Mouse (Mus musculus): ENCODE results near the gene S100a16. TPM values are rescaled to one million over a fixed set of nuclear protein-coding genes. Genes with fewer than 3 reads are reported as not detected.

The S100a16 gene
- total RNA-seq, 2 experiments from 2014 or later, result 64.0 to 66.5 TPM

DNA sequence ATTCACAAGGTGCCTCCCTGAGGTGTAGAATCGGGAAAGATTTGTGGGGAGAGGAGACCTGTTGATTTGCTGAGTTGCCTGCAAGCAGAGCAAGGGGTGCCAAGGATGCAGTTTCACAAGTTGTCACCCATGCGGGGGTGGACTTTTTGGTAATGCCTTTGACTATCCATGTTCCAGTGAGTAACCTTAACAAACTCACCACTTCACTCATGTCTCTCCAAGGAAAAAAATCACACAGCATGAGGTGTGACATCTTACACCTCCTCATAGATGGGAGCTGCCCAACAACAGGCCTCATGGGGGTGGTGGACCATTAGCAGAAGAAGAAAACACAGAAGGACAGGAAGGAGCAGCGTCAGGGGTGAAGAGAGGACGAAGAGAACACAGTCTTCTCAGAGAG lies 45.5 kb downstream of the S100a16 start:
- no peak for DNase-seq
- intact Hi-C loops (cut with DNase I), result loop anchor here (5.0 kb wide), 1 partner anchor 40 kb away; no protein-coding TSS in a partner anchor

DNA sequence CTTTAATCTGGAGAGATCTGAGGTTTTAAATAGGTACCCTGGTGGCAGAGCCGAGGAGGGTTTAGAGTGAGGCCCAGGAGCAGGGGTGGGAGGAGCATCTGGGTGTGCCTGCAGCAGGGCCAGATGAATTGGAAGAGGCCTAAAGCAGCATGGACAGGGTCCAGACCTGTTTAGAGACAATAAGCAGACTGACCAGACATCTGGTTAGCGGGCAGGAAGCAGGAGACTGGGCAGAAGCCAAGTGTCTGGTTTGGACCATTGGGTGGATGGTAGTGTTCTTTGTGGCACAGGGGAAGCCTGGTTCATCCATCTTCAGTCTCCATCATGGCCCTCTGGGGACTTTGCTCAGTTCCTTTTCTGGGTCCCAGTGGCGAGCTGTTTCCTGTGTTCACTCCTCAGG lies 46.8 kb downstream of the S100a16 start:
- intact Hi-C loops (cut with DNase I), result loop anchor here (2.0 to 5.0 kb wide), 3 partner anchors 42 to 69 kb away; no protein-coding TSS in a partner anchor
- peak; percentile 39 to 41 for DNase-seq

DNA sequence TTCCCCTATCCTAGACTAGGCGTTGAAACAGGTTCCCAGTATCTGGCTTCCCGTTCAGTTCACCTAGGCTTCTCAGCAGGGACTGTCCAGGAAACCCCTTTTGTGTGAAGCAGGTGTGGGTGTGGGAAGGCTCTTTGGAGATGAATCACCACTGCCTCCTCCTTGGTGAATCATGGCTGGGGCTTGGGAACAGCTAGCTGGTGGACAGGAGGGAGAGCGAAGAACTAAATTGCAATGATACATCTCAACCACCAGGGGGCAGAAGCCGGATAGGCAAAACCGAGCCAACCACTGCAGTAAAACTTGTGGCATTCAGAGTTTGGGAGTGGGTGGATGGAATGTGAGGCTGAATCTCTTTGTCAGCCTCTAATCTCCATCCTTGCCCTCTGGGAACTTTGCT lies 48.5 kb downstream of the S100a16 start:
- DNase-seq, result peak; percentile 60 to 75
- intact Hi-C loops (cut with DNase I), result loop anchor here (1.0 to 2.0 kb wide), 3 partner anchors 30 to 67 kb away; no protein-coding TSS in a partner anchor

DNA sequence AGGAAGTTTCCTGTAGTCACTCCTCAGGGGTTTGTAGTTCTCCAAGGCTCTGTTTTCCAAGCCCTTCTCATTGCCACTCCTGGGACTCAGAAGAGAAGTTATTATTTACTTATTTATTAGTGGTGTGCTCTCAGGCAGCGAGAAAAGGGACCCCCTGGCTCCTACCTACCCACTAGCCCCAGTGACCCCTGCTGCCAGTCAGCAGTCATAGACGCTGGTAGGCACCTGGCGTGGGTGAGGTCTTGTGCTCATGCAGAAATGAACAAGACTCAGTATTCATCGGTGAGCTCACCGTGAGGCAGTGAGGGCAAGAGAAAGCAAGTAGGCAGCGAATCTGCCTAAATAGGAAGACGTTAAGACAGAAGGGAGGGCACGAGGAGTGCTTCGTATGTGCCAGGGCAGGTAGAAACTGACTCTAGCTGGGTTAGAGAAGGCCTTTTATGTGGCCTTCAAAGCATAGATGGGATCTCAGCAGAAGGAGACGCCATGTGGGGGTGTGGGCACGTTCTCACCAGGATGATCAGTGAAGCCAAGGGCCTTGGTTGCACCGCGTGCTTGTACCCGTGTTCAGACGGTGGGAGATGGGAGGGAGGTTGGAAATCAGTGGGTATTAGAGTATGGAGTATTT lies 49.1 kb downstream of the S100a16 start:
- intact Hi-C loops (cut with DNase I), result no loop called here
- no peak for DNase-seq

DNA sequence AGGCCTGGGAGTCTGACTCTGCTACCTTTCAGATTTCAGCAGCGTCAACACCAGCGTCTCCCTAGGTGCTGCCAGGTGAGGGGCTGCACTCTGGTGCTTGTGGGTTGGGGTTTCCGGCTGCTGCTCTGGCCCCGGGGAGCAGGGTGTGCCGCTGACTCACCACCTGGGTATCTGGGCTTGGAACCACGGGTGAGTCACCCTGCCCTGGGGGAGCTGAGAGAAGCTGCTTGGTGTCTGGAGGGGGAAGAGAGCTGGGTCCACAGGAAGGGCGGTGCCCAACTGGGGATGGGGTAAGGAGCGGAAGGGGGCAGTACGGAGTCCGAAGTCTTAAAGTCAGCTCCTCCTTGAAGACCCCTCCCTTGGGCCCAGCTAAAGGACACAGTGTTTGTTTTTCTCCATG lies 49.9 kb downstream of the S100a16 start:
- DNase-seq, result peak; percentile 68 to 75
- intact Hi-C loops (cut with DNase I), result no loop called here

DNA sequence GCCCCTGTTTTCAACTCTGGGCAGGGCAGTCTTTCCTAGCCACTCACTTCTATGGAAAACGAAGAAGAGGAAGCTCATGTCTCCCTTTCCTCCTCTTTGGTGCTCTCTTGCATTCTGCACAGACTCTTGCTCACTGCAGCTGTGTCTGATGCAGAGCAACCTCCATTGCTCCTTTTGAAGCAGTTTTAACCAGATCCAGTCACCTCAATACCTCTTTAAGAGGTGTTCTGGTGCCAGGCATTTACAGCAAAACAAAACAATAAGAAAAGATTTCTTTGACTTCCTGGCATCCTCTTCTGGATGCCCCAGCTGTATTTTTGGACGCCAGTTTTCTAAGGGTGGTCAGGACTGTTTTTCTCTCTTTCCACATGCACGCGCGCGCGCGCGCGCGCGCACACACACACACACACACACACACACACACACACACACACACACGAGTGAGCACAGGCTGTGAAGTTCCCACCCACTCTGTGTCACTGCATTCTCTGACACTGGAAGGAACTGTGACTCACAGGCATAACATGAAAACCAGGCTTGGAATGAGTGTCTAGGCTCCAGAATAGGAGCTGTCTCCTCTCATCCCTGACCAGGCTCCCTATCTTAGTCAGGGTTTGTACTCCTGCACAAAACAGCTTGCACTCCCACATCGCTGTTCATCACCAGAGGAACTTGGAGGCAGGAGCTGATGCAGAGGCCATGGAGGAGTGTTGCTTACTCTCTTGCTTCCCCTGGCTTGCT lies 50.5 kb downstream of the S100a16 start:
- DNase-seq, result no peak
- intact Hi-C loops (cut with DNase I), result no loop called here

DNA sequence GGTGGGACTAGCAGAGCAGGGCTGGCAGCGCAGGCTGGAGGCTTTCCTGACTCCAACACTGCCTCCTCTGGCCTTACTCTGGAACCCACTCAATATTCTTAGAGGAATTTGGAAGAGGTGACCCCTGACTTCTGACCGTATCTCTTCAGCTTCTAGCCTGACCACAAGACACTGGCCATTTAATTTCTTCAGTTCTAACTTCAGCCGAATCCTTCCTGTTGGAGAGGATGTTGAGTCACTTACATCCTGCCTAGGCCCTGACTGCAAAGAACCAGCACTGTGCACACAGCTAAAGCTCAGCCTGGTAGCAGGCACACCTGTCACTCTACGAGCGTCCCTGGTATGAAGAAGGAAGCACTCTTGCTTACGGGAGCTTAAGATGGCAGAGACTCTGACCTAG lies 52.3 kb downstream of the S100a16 start:
- no peak for DNase-seq
- intact Hi-C loops (cut with DNase I), result no loop called here

DNA sequence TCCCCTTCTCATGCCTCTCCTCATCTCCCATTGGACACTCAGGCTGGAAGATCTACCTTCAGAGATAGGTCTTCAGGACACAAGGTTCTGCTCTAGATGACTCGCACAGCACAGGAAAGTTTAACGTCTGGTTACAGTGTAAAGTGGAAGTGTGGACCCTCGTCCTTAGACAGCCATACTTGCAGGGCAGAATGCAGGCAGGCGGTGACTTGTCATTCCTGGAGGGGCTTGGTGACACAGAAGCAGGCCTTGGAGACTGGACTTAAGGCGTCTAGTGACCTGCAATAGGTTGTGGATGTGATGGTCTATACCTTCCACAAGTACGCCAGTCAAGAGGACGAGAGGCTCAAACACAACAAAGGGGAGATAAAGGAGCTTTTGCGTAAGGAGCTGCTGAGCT lies 52.9 kb downstream of the S100a16 start, which contains the start of gene S100a2:
S100a2 (plus strand) TSS at position 301 of the 400 bp plus-strand sequence.
- intact Hi-C loops (cut with DNase I), result no loop called here
- DNase-seq, result no peak

Other genes with a start within 250 kb of the S100a16 start
- 10 to 100 TPM; 50.1 to 50.7 TPM for gene Gatad2b, start 244.1 kb upstream of the S100a16 start, total RNA-seq (2021)
- gene Slc27a3, start 147.3 kb upstream of the S100a16 start, total RNA-seq (2021), result under 1 TPM; 0.54 to 1.00 TPM
- gene Ints3, start 103.6 kb upstream of the S100a16 start, total RNA-seq (2021), result 10 to 100 TPM; 23.7 to 27.9 TPM
- gene Npr1, start 71.4 kb upstream of the S100a16 start, total RNA-seq (2021), result 10 to 100 TPM; 19.9 to 21.3 TPM
- 10 to 100 TPM; 29.6 to 32.2 TPM for gene Ilf2, start 61.1 kb upstream of the S100a16 start, total RNA-seq (2021)
- gene Snapin, start 46.2 kb upstream of the S100a16 start, total RNA-seq (2021), result 10 to 100 TPM; 61.0 to 71.3 TPM
- 100 to 1,000 TPM in 1 of 2 experiments, 10 to 100 TPM in 1; 92.7 to 106 TPM for gene Chtop, start 27.8 kb upstream of the S100a16 start, total RNA-seq (2021)
- gene S100a1, start 22.9 kb upstream of the S100a16 start, total RNA-seq (2021), result 100 to 1,000 TPM; 897 to 921 TPM
- gene S100a13, start 22.8 kb upstream of the S100a16 start, total RNA-seq (2021), result 10 to 100 TPM; 31.2 to 32.1 TPM
- under 1 TPM; 0.46 to 0.53 TPM for gene S100a14, start 10.4 kb upstream of the S100a16 start, total RNA-seq (2021)
- gene S100a3, start 23.3 kb downstream of the S100a16 start, total RNA-seq (2021), result not detected
- gene S100a2, start 53.0 kb downstream of the S100a16 start, total RNA-seq (2021), result not detected
- gene Gm42674, start 64.7 kb downstream of the S100a16 start, total RNA-seq (2021), result not detected
- 10 to 100 TPM; 10.1 to 14.2 TPM for gene S100a4, start 66.5 kb downstream of the S100a16 start, total RNA-seq (2021)
- not detected for gene S100a5, start 71.3 kb downstream of the S100a16 start, total RNA-seq (2021)
- 10 to 100 TPM; 71.6 to 89.7 TPM for gene S100a6, start 75.6 kb downstream of the S100a16 start, total RNA-seq (2021)
- gene S100a7a, start 116.8 kb downstream of the S100a16 start, total RNA-seq (2021), result under 1 TPM in 1 of 2 experiments, not detected in 1; 0.27 TPM
- 1 to 10 TPM; 2.4 to 3.3 TPM for gene S100a8, start 131.7 kb downstream of the S100a16 start, total RNA-seq (2021)
- gene S100a9, start 158.5 kb downstream of the S100a16 start, total RNA-seq (2021), result 1 to 10 TPM; 3.1 to 4.4 TPM
- gene Pglyrp4, start 189.7 kb downstream of the S100a16 start, total RNA-seq (2021), result not detected
- not detected for gene Gm5849, start 240.6 kb downstream of the S100a16 start, total RNA-seq (2021)